Mouse (Mus musculus): ENCODE results near the gene Ssxb1. TPM values are rescaled to one million over a fixed set of nuclear protein-coding genes. Genes with fewer than 3 reads are reported as not detected.

The Ssxb1 gene
- polyA plus RNA-seq (2012; rRNA removed) = not detected in 2 replicates

GRCm38 (mm10) chrX:8413005-8413404 is at the start of gene Ssxb1:
Gene Ssxb1, plus strand, starts transcription at chrX:8413305.

GRCm38 (mm10) chrX:8366678-8367077 is 46.4 kb upstream of the Ssxb1 start, which contains the start of gene Ssxb9:
Gene Ssxb9, plus strand, starts transcription at chrX:8366978.

GRCm38 (mm10) chrX:8461626-8462025 is 48.5 kb downstream of the Ssxb1 start, which contains the start of gene Ssxb2:
Gene Ssxb2, minus strand, starts transcription at chrX:8461726.

Other genes with a start within 250 kb of the Ssxb1 start
- 28.9 and 29.2 TPM in 2 replicates for gene Tbc1d25, start 237.1 kb upstream of the Ssxb1 start, polyA plus RNA-seq (2012; rRNA removed)
- 24.3 TPM in 2 replicates for gene Ebp, start 219.8 kb upstream of the Ssxb1 start, polyA plus RNA-seq (2012; rRNA removed)
- 94.0 and 103 TPM in 2 replicates for gene Porcn, start 206.8 kb upstream of the Ssxb1 start, polyA plus RNA-seq (2012; rRNA removed)
- gene Ftsj1, start 160.9 kb upstream of the Ssxb1 start, polyA plus RNA-seq (2012; rRNA removed) = 46.6 and 46.8 TPM in 2 replicates
- gene Slc38a5, start 142.2 kb upstream of the Ssxb1 start, polyA plus RNA-seq (2012; rRNA removed) = 23.1 and 26.9 TPM in 2 replicates
- gene Ssxb10, start 85.9 kb upstream of the Ssxb1 start, polyA plus RNA-seq (2012; rRNA removed) = not detected in 2 replicates
- gene Ssxb9, start 46.3 kb upstream of the Ssxb1 start, polyA plus RNA-seq (2012; rRNA removed) = not detected in 2 replicates
- gene Ssxb2, start 48.4 kb downstream of the Ssxb1 start, polyA plus RNA-seq (2012; rRNA removed) = not detected in 2 replicates
- not detected in 2 replicates for gene Gm14459, start 111.6 kb downstream of the Ssxb1 start, polyA plus RNA-seq (2012; rRNA removed)
- not detected in 2 replicates for gene Ssxb6, start 134.9 kb downstream of the Ssxb1 start, polyA plus RNA-seq (2012; rRNA removed)
- not detected in 2 replicates for gene Ssxb3, start 178.5 kb downstream of the Ssxb1 start, polyA plus RNA-seq (2012; rRNA removed)